9 mouse cellular contexts compared by ENCODE assay signal in the genomic region with DNA sequence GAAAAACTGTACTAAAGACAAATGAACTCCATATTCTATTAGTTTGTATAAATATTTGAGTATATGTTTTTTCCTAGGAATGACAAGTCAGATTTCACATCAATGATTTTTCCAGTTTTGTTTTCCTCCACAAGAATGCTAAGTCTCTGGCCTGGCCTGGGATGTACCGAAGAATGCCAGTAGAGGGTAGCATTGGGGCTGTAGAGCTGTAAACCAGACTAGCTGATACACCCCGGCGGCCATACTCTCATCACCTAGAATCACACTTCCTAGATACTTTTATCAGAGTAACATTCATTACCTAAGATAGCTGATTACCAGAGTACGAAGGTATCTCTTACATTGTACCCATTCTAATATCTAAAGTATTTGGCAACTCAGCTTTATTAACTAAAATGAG.
DNase-seq lines count a peak whose midpoint lies in the region; ATAC-seq and TF ChIP-seq lines count a peak whose summit lies in the region.
"Had no signal": no experiment of that assay in that cellular context is flagged by ENCODE, and none has a peak within 500 bp of the region (broad histone marks: within the 10 kb centered on the region; RNA-seq: fewer than 3 reads in every experiment).

No protein-coding gene starts in this region.

- no peaks in the 10 kb centered on the region for H3K9me3 ChIP-seq in ES-E14 (ENCODE audit: control insufficient read depth, insufficient read depth, low read depth, low read length)
- no peaks in the 10 kb centered on the region for H3K9me3 ChIP-seq in embryonic facial prominence, embryonic 12.5 days
- H3K9me3 ChIP-seq in heart, postnatal 0 days (replicated peaks; ENCODE audit: control insufficient read depth, low read length) = no peaks in the 10 kb centered on the region
- H3K9me3 ChIP-seq in liver, postnatal 0 days (ENCODE audit: low read length) = no peaks in the 10 kb centered on the region
- H3K9me3 ChIP-seq: limb, embryonic 12.5 days had no signal

- no peak overlapping the region for H3K4me2 ChIP-seq in embryonic facial prominence, embryonic 12.5 days (replicated peaks)
- no peak overlapping the region for H3K4me2 ChIP-seq in heart, postnatal 0 days (ENCODE audit: low read depth, low read length)
- no peak overlapping the region for H3K4me2 ChIP-seq in liver, postnatal 0 days (ENCODE audit: low read depth, low read length)
- H3K4me2 ChIP-seq: limb, embryonic 12.5 days had no signal

- H3K27me3 ChIP-seq in embryonic facial prominence, embryonic 12.5 days = no peaks in the 10 kb centered on the region
- H3K27me3 ChIP-seq in heart, postnatal 0 days (ENCODE audit: control insufficient read depth, insufficient read depth, low read length) = no peaks in the 10 kb centered on the region
- no peaks in the 10 kb centered on the region for H3K27me3 ChIP-seq in liver, postnatal 0 days (ENCODE audit: insufficient read depth, low read length)
- H3K27me3 ChIP-seq: limb, embryonic 12.5 days had no signal

- peak; percentile 74; the same call in 1 of the 2 replicates for ATAC-seq in embryonic facial prominence, embryonic 12.5 days (ENCODE audit: insufficient number of reproducible peaks, insufficient read depth, low FRiP score, low TSS enrichment)
- ATAC-seq in heart, postnatal 0 days (ENCODE audit: insufficient read depth, low read depth) = peak; percentile 70; the same call in 1 of the 2 replicates
- peak; percentile 69 for ATAC-seq in liver, postnatal 0 days
- ATAC-seq in neutrophil, adult 5-6 weeks (ENCODE audit: extremely low read depth, insufficient number of reproducible peaks, low FRiP score, poor library complexity, severe bottlenecking) = 0 out of 2 replicates have a peak, but pooled peaks have one; percentile 48

- no peak for TF ChIP-seq EP300 in heart, postnatal 0 days (IDR thresholded peaks at IDR 0.05; ENCODE audit: low read depth)
- TF ChIP-seq EP300 in liver, postnatal 0 days (IDR thresholded peaks at IDR 0.05; ENCODE audit: low read depth) = no peak

- in situ Hi-C loops in ES-E14 (cut with MboI; ENCODE audit: low sequenced_read_pairs in 2 of 2, unreplicated experiment in 2 of 2) = loop anchor here (10.0 to 25.0 kb wide), 2 partner anchors 372 to 379 kb away; a partner anchor contains a TSS

- H3K27ac ChIP-seq in ES-E14 (ENCODE audit: insufficient read depth, low read depth, low read length, poor library complexity, severe bottlenecking) = no peak overlapping the region
- H3K27ac ChIP-seq in embryonic facial prominence, embryonic 12.5 days = no peak overlapping the region
- H3K27ac ChIP-seq in heart, postnatal 0 days (ENCODE audit: low read depth) = no peak overlapping the region
- H3K27ac ChIP-seq in liver, postnatal 0 days (ENCODE audit: low read depth) = no peak overlapping the region
- H3K27ac ChIP-seq: limb, embryonic 12.5 days had no signal

- 19% methylated on average over 4 of the region's 4 CpGs for WGBS in embryonic facial prominence, embryonic 12.5 days
- WGBS in heart, postnatal 0 days = 4% methylated on average over 4 of the region's 4 CpGs
- 12% methylated on average over 4 of the region's 4 CpGs for WGBS in liver, postnatal 0 days (ENCODE audit: insufficient replicate concordance)

- peak; percentile 80 for TF ChIP-seq CTCF in heart, postnatal 0 days (IDR thresholded peaks at IDR 0.05; ENCODE audit: low read depth)
- TF ChIP-seq CTCF in liver, postnatal 0 days (IDR thresholded peaks at IDR 0.05; ENCODE audit: low read depth) = peak; percentile 76

- H3K4me1 ChIP-seq in ES-E14 (ENCODE audit: control insufficient read depth in 2 of 2, insufficient read depth in 2 of 2, low read length in 2 of 2, poor library complexity in 1 of 2) = peaks cover 2 to 6% of the 10 kb centered on the region in 2 experiments; a peak in 1 of 4 replicates
- H3K4me1 ChIP-seq in embryonic facial prominence, embryonic 12.5 days = no peaks in the 10 kb centered on the region
- no peaks in the 10 kb centered on the region for H3K4me1 ChIP-seq in heart, postnatal 0 days (ENCODE audit: control insufficient read depth, insufficient read depth)
- no peaks in the 10 kb centered on the region for H3K4me1 ChIP-seq in liver, postnatal 0 days (ENCODE audit: insufficient read depth)
- H3K4me1 ChIP-seq: limb, embryonic 12.5 days had no signal

- H3K4me3 ChIP-seq in ES-E14 (ENCODE audit: insufficient read depth in 1 of 2, low read depth in 1 of 2, low read length in 2 of 2, poor library complexity in 1 of 2, severe bottlenecking in 1 of 2) = no peak overlapping the region
- no peak overlapping the region for H3K4me3 ChIP-seq in embryonic facial prominence, embryonic 12.5 days
- no peak overlapping the region for H3K4me3 ChIP-seq in heart, postnatal 0 days (ENCODE audit: low read depth, low read length)
- no peak overlapping the region for H3K4me3 ChIP-seq in liver, postnatal 0 days (ENCODE audit: low read depth, low read length)
- H3K4me3 ChIP-seq: limb, embryonic 12.5 days had no signal

- no peaks in the 10 kb centered on the region for H3K36me3 ChIP-seq in ES-E14 (ENCODE audit: control insufficient read depth, insufficient read depth, low read length, poor library complexity, severe bottlenecking)
- no peaks in the 10 kb centered on the region for H3K36me3 ChIP-seq in embryonic facial prominence, embryonic 12.5 days
- no peaks in the 10 kb centered on the region for H3K36me3 ChIP-seq in heart, postnatal 0 days (replicated peaks; ENCODE audit: control insufficient read depth, insufficient read depth, low read length)
- no peaks in the 10 kb centered on the region for H3K36me3 ChIP-seq in liver, postnatal 0 days (replicated peaks; ENCODE audit: insufficient read depth, low read length)
- H3K36me3 ChIP-seq: limb, embryonic 12.5 days had no signal

- no peak overlapping the region for H3K9ac ChIP-seq in ES-E14 (ENCODE audit: insufficient read depth, low read depth, low read length, poor library complexity, severe bottlenecking)
- no peak overlapping the region for H3K9ac ChIP-seq in embryonic facial prominence, embryonic 12.5 days
- no peak overlapping the region for H3K9ac ChIP-seq in heart, postnatal 0 days (replicated peaks; ENCODE audit: low read depth, low read length)
- no peak overlapping the region for H3K9ac ChIP-seq in liver, postnatal 0 days (replicated peaks)
- H3K9ac ChIP-seq: limb, embryonic 12.5 days had no signal

- peak; percentile 51 for DNase-seq in ES-E14 (ENCODE audit: low read depth, low spot score)
- peak; percentile 58 for DNase-seq in adrenal gland, postnatal 25 days
- DNase-seq in heart, postnatal 0 days (ENCODE audit: low spot score) = peak; percentile 27
- peak; percentile 79 for DNase-seq in kidney, postnatal 10 days
- peak; percentile 62 for DNase-seq in liver, postnatal 0 days
- peak; percentile 35 to 52 for DNase-seq in urinary bladder, postnatal 36 days (ENCODE audit: low spot score in 2 of 2)

TF ChIP-seq in ES-E14, 5 proteins besides CTCF, POLR2A, EP300 and RAD21:
- TF ChIP-seq MAFK (IDR thresholded peaks at IDR 0.05; ENCODE audit: insufficient read depth, low read depth, low read length) (no peak), ZC3H11A (IDR thresholded peaks at IDR 0.05; ENCODE audit: borderline replicate concordance, low read depth, low read length) (peak; percentile 97), ZNF384 (IDR thresholded peaks at IDR 0.05; ENCODE audit: low read depth, low read length) (no peak), CHD2 (IDR thresholded peaks at IDR 0.05; ENCODE audit: low read depth, low read length) (no peak)

Comparison
In these comparisons a context has a peak if more than half of its experiments do, and no peak if none do; other contexts are left out.
1. DNase-seq: peak in every context shown above with its lines; median percentile 79 in kidney, postnatal 10 days; 62 in liver, postnatal 0 days; 58 in adrenal gland, postnatal 25 days; 51 in ES-E14; 44 in urinary bladder, postnatal 36 days; 27 in heart, postnatal 0 days.